Mouse (Mus musculus): ENCODE measurements at regions not wholly inside any gene's neighbourhood (a gene's known extent, or its start where the extent isn't known, plus 50 kb on each side); places are given as distances from the start of the nearest gene placed in this dataset.

- TF ChIP-seq POLR2A (IDR thresholded peaks at IDR 0.05; ENCODE audit: borderline replicate concordance, extremely low read depth, insufficient read depth, insufficient read length) = no peak
- H3K4me2 ChIP-seq (replicated peaks; ENCODE audit: low read depth, low read length, severe bottlenecking) = no peak overlapping the region
- no peaks in the 10 kb centered on the region for H3K4me1 ChIP-seq (ENCODE audit: control insufficient read depth, insufficient read depth, low read length)
- ATAC-seq (ENCODE audit: low FRiP score, low read depth) = no peak
- H3K9ac ChIP-seq (ENCODE audit: low read depth, low read length, severe bottlenecking) = no peak overlapping the region
- H3K27me3 ChIP-seq (ENCODE audit: control insufficient read depth, insufficient read depth, low read length) = no peaks in the 10 kb centered on the region
- no peak for DNase-seq (ENCODE audit: low spot score)
- no peaks in the 10 kb centered on the region for H3K36me3 ChIP-seq (ENCODE audit: control insufficient read depth, insufficient read depth, low read length)
- H3K4me3 ChIP-seq (replicated peaks; ENCODE audit: low read length) = no peak overlapping the region
- H3K27ac ChIP-seq (replicated peaks; ENCODE audit: low read depth, low read length) = no peak overlapping the region
- no peaks in the 10 kb centered on the region for H3K9me3 ChIP-seq (ENCODE audit: control insufficient read depth, low read length)
- WGBS = 58% methylated on average over 19 of the region's 19 CpGs
Observed at GRCm38 (mm10) chr8:112427721-112428389, 142.0 kb upstream of the Cntnap4 start.

GRCm38 (mm10) chr8:112411968-112412367 lies 157.9 kb upstream of the Cntnap4 start:
- ATAC-seq (ENCODE audit: low FRiP score, low read depth) (no peak), DNase-seq (ENCODE audit: low spot score) (no peak)
- no peaks in the 10 kb centered on the region for H3K9me3 ChIP-seq (ENCODE audit: control insufficient read depth, low read length)
- no peak overlapping the region for H3K9ac ChIP-seq (ENCODE audit: low read depth, low read length, severe bottlenecking)
- H3K4me3 ChIP-seq (replicated peaks; ENCODE audit: low read length) = no peak overlapping the region
- H3K4me1 ChIP-seq (ENCODE audit: control insufficient read depth, insufficient read depth, low read length) = no peaks in the 10 kb centered on the region
- H3K27me3 ChIP-seq (ENCODE audit: control insufficient read depth, insufficient read depth, low read length) = no peaks in the 10 kb centered on the region
- H3K36me3 ChIP-seq (ENCODE audit: control insufficient read depth, insufficient read depth, low read length) = no peaks in the 10 kb centered on the region
- no peak overlapping the region for H3K4me2 ChIP-seq (replicated peaks; ENCODE audit: low read depth, low read length, severe bottlenecking)
- TF ChIP-seq POLR2A (IDR thresholded peaks at IDR 0.05; ENCODE audit: borderline replicate concordance, extremely low read depth, insufficient read depth, insufficient read length) = no peak
- no peak overlapping the region for H3K27ac ChIP-seq (replicated peaks; ENCODE audit: low read depth, low read length)
- 87% methylated on average over 5 of the region's 5 CpGs for WGBS

- TF ChIP-seq POLR2A (IDR thresholded peaks at IDR 0.05; ENCODE audit: borderline replicate concordance, extremely low read depth, insufficient read depth, insufficient read length) = no peak
- no peaks in the 10 kb centered on the region for H3K27me3 ChIP-seq (ENCODE audit: control insufficient read depth, insufficient read depth, low read length)
- DNase-seq (ENCODE audit: low spot score) = peak; percentile 11
- H3K36me3 ChIP-seq (ENCODE audit: control insufficient read depth, insufficient read depth, low read length) = no peaks in the 10 kb centered on the region
- no peak for ATAC-seq (ENCODE audit: low FRiP score, low read depth)
- H3K27ac ChIP-seq (replicated peaks; ENCODE audit: low read depth, low read length) = no peak overlapping the region
- no peaks in the 10 kb centered on the region for H3K4me1 ChIP-seq (ENCODE audit: control insufficient read depth, insufficient read depth, low read length)
- 18% methylated on average over 6 of the region's 6 CpGs for WGBS
- H3K4me3 ChIP-seq (replicated peaks; ENCODE audit: low read length) = no peak overlapping the region
- no peaks in the 10 kb centered on the region for H3K9me3 ChIP-seq (ENCODE audit: control insufficient read depth, low read length)
- H3K4me2 ChIP-seq (replicated peaks; ENCODE audit: low read depth, low read length, severe bottlenecking) = no peak overlapping the region
- H3K9ac ChIP-seq (ENCODE audit: low read depth, low read length, severe bottlenecking) = no peak overlapping the region
Observed at GRCm38 (mm10) chr8:112411213-112411612, 158.6 kb upstream of the Cntnap4 start.

- 87% methylated on average over 9 of the region's 9 CpGs for WGBS
- no peaks in the 10 kb centered on the region for H3K9me3 ChIP-seq (ENCODE audit: control insufficient read depth, low read length)
- H3K36me3 ChIP-seq (ENCODE audit: control insufficient read depth, insufficient read depth, low read length) = no peaks in the 10 kb centered on the region
- H3K27ac ChIP-seq (replicated peaks; ENCODE audit: low read depth, low read length) = no peak overlapping the region
- no peaks in the 10 kb centered on the region for H3K4me1 ChIP-seq (ENCODE audit: control insufficient read depth, insufficient read depth, low read length)
- no peak for DNase-seq (ENCODE audit: low spot score)
- H3K9ac ChIP-seq (ENCODE audit: low read depth, low read length, severe bottlenecking) = no peak overlapping the region
- no peak overlapping the region for H3K4me2 ChIP-seq (replicated peaks; ENCODE audit: low read depth, low read length, severe bottlenecking)
- no peaks in the 10 kb centered on the region for H3K27me3 ChIP-seq (ENCODE audit: control insufficient read depth, insufficient read depth, low read length)
- H3K4me3 ChIP-seq (replicated peaks; ENCODE audit: low read length) = no peak overlapping the region
- ATAC-seq (ENCODE audit: low FRiP score, low read depth) = no peak
- TF ChIP-seq POLR2A (IDR thresholded peaks at IDR 0.05; ENCODE audit: borderline replicate concordance, extremely low read depth, insufficient read depth, insufficient read length) = no peak
Observed at GRCm38 (mm10) chr8:112408211-112408735, 161.6 kb upstream of the Cntnap4 start.

GRCm38 (mm10) chr8:112404087-112404486 lies 165.8 kb upstream of the Cntnap4 start:
- H3K27ac ChIP-seq (replicated peaks; ENCODE audit: low read depth, low read length) = no peak overlapping the region
- H3K9ac ChIP-seq (ENCODE audit: low read depth, low read length, severe bottlenecking) = no peak overlapping the region
- no peaks in the 10 kb centered on the region for H3K27me3 ChIP-seq (ENCODE audit: control insufficient read depth, insufficient read depth, low read length)
- H3K4me1 ChIP-seq (ENCODE audit: control insufficient read depth, insufficient read depth, low read length) = no peaks in the 10 kb centered on the region
- 5% methylated on average over 2 of the region's 2 CpGs for WGBS
- ATAC-seq (ENCODE audit: low FRiP score, low read depth) (no peak), DNase-seq (ENCODE audit: low spot score) (peak; percentile 27)
- H3K4me2 ChIP-seq (replicated peaks; ENCODE audit: low read depth, low read length, severe bottlenecking) = no peak overlapping the region
- H3K9me3 ChIP-seq (ENCODE audit: control insufficient read depth, low read length) = no peaks in the 10 kb centered on the region
- H3K4me3 ChIP-seq (replicated peaks; ENCODE audit: low read length) = no peak overlapping the region
- H3K36me3 ChIP-seq (ENCODE audit: control insufficient read depth, insufficient read depth, low read length) = no peaks in the 10 kb centered on the region
- TF ChIP-seq POLR2A (IDR thresholded peaks at IDR 0.05; ENCODE audit: borderline replicate concordance, extremely low read depth, insufficient read depth, insufficient read length) = no peak

All from limb, embryonic 14.5 days (tissue).